Mouse (Mus musculus): Measurements from ENCODE around the gene Scel.

Gene Scel

GRCm38 (mm10) chr14:103509544-103509943 lies 3.6 kb upstream of the Scel start:
- DNase-seq (ENCODE audit: inconsistent age in 2 of 2, low spot score in 1 of 2): no peak

GRCm38 (mm10) chr14:103513473-103513811 lies 300 bp downstream of the Scel start:
- DNase-seq (ENCODE audit: inconsistent age in 2 of 2, low spot score in 1 of 2): no peak

- DNase-seq (ENCODE audit: inconsistent age in 2 of 2, low spot score in 1 of 2): no peak
Measured at GRCm38 (mm10) chr14:103515419-103515818, 2.3 kb downstream of the Scel start.

- DNase-seq (ENCODE audit: inconsistent age in 2 of 2, low spot score in 1 of 2): no peak
Measured at GRCm38 (mm10) chr14:103526286-103526685, 13.1 kb downstream of the Scel start.

GRCm38 (mm10) chr14:103529733-103530367 lies 16.7 kb downstream of the Scel start:
- DNase-seq (ENCODE audit: inconsistent age in 2 of 2, low spot score in 1 of 2): no peak

GRCm38 (mm10) chr14:103531722-103532341 lies 18.7 kb downstream of the Scel start:
- no peak for DNase-seq (ENCODE audit: inconsistent age in 2 of 2, low spot score in 1 of 2)

GRCm38 (mm10) chr14:103535511-103536024 lies 22.4 kb downstream of the Scel start:
- no peak for DNase-seq (ENCODE audit: inconsistent age in 2 of 2, low spot score in 1 of 2)

GRCm38 (mm10) chr14:103536334-103536733 lies 23.2 kb downstream of the Scel start:
- DNase-seq (ENCODE audit: inconsistent age in 2 of 2, low spot score in 1 of 2): no peak

- peak; percentile 11 to 81 for DNase-seq (ENCODE audit: inconsistent age in 2 of 2, low spot score in 1 of 2)
Measured at GRCm38 (mm10) chr14:103537355-103538056, 24.4 kb downstream of the Scel start.

- DNase-seq (ENCODE audit: inconsistent age in 2 of 2, low spot score in 1 of 2): no peak
Measured at GRCm38 (mm10) chr14:103539796-103540195, 26.7 kb downstream of the Scel start.

GRCm38 (mm10) chr14:103541679-103542078 lies 28.5 kb downstream of the Scel start:
- DNase-seq (ENCODE audit: inconsistent age in 2 of 2, low spot score in 1 of 2): no peak

- no peak for DNase-seq (ENCODE audit: inconsistent age in 2 of 2, low spot score in 1 of 2)
Measured at GRCm38 (mm10) chr14:103543304-103544079, 30.4 kb downstream of the Scel start.

- peak in 1 of 2 experiments; percentile 14 for DNase-seq (ENCODE audit: inconsistent age in 2 of 2, low spot score in 1 of 2)
Measured at GRCm38 (mm10) chr14:103545734-103546133, 32.6 kb downstream of the Scel start.

- DNase-seq (ENCODE audit: inconsistent age in 2 of 2, low spot score in 1 of 2): peak in 1 of 2 experiments; percentile 9
Measured at GRCm38 (mm10) chr14:103546246-103546645, 33.1 kb downstream of the Scel start.

GRCm38 (mm10) chr14:103548220-103548619 lies 35.1 kb downstream of the Scel start:
- no peak for DNase-seq (ENCODE audit: inconsistent age in 2 of 2, low spot score in 1 of 2)

- peak; percentile 68 to 93 for DNase-seq (ENCODE audit: inconsistent age in 2 of 2, low spot score in 1 of 2)
Measured at GRCm38 (mm10) chr14:103550480-103550879, 37.3 kb downstream of the Scel start.

GRCm38 (mm10) chr14:103550921-103551320 lies 37.8 kb downstream of the Scel start:
- DNase-seq (ENCODE audit: inconsistent age in 2 of 2, low spot score in 1 of 2): no peak

- DNase-seq (ENCODE audit: inconsistent age in 2 of 2, low spot score in 1 of 2): no peak
Measured at GRCm38 (mm10) chr14:103551921-103552320, 38.8 kb downstream of the Scel start.

GRCm38 (mm10) chr14:103552379-103552778 lies 39.2 kb downstream of the Scel start:
- DNase-seq (ENCODE audit: inconsistent age in 2 of 2, low spot score in 1 of 2): no peak

GRCm38 (mm10) chr14:103556609-103557008 lies 43.5 kb downstream of the Scel start:
- no peak for DNase-seq (ENCODE audit: inconsistent age in 2 of 2, low spot score in 1 of 2)

GRCm38 (mm10) chr14:103561383-103562096 lies 48.4 kb downstream of the Scel start:
- no peak for DNase-seq (ENCODE audit: inconsistent age in 2 of 2, low spot score in 1 of 2)

All from adrenal gland, adult (tissue).